Mouse (Mus musculus): Measurements from ENCODE around the gene Ralgds. TPM values are rescaled to one million over a fixed set of nuclear protein-coding genes. Genes with fewer than 3 reads are reported as not detected.

The Ralgds gene
- polyA plus RNA-seq, 1 experiment from 2014 or later: 20.5 TPM

DNA sequence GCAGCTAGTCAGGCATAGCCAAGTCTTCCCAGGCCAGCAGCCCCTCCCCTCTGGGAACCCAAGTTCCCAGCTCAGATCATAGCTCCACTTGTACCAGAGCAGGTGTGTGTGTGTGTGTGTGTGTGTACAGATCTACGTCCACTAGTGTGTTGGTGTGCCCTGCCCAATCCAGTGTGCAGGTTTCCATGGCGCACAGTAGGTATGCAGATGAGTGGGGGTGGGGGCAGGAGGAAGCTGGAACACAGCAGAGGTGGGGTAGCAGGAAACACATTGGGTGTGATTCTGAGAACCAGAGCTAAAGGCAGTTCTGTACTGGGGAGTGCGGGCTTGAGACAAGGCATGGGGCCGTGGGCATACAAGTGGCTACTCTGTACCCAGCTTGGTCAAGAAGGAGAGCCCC lies 51.5 kb downstream of the Ralgds start:
- 89% methylated on average over 4 of the region's 4 CpGs for WGBS
- H3K36me3 ChIP-seq: peaks cover 45% of the 10 kb centered on the region
- no peaks in the 10 kb centered on the region for H3K4me1 ChIP-seq
- no peak overlapping the region for H3K4me3 ChIP-seq
- peaks cover 7% of the 10 kb centered on the region; the same call in 1 of the 2 replicates for H3K27me3 ChIP-seq (ENCODE audit: insufficient read depth, poor library complexity, severe bottlenecking)
- DNase-seq (ENCODE audit: low spot score): no peak
- no peaks in the 10 kb centered on the region for H3K9me3 ChIP-seq
- no peak overlapping the region for H3K27ac ChIP-seq

DNA sequence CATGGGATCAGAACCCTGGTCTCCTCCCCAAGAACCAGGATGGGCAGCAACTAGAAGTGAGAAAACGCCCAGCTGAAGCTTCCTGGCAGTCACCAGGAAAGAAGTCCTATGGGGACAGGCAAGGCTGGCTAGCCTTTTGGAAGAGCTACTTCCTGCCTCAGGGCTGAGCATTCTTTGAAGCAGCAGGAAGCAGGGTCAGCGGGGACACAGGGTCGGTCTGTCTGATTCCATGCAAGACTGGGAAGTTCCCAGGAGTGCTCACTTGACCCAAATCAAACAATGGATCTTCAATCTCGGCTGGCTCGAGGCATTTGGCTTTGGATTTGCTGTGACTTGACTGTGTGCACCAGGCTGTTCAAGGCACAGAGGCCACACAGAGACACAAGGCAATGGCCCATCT lies 53.6 kb downstream of the Ralgds start:
- H3K27ac ChIP-seq: peak overlapping the region; percentile 42; the same call in 1 of the 2 replicates

DNA sequence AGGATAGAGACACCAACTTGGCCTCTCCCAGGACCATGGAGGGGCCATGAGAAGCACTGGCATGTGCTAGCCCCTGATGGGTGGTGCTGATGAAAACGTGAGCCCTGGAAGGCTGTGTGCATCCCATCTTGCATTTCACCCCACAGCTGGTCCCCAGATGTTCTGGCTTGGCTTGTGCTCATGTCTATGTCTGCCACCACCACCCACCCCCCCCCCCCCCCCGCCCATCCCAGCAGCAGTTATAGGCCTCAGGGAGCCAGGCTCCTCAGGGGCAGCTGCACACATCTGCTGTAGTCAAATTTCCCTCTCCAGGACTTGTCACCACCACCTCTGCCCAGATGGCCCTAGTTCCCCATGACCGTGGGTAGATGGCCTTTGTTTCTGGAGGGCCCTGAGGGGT lies 57.0 kb downstream of the Ralgds start:
- Histone ChIP-seq H3K9me3 (no peaks in the 10 kb centered on the region), H3K4me3 (no peak overlapping the region), H3K27me3 (ENCODE audit: insufficient read depth, poor library complexity, severe bottlenecking) (no peaks in the 10 kb centered on the region), H3K27ac (no peak overlapping the region), H3K36me3 (peaks cover 96% of the 10 kb centered on the region), H3K4me1 (no peaks in the 10 kb centered on the region)
- 73% methylated on average over 2 of the region's 3 CpGs for WGBS
- no peak for DNase-seq (ENCODE audit: low spot score)

More for the DNA sequence above, 53.6 kb downstream of the Ralgds start:
- H3K36me3 ChIP-seq: peaks cover 66% of the 10 kb centered on the region
- WGBS: 67% methylated on average over 5 of the region's 5 CpGs
- DNase-seq (ENCODE audit: low spot score): no peak
- H3K4me1 ChIP-seq: no peaks in the 10 kb centered on the region
- H3K4me3 ChIP-seq: no peak overlapping the region
- H3K9me3 ChIP-seq: no peaks in the 10 kb centered on the region
- H3K27me3 ChIP-seq (ENCODE audit: insufficient read depth, poor library complexity, severe bottlenecking): peaks cover 2% of the 10 kb centered on the region; the same call in 1 of the 2 replicates

DNA sequence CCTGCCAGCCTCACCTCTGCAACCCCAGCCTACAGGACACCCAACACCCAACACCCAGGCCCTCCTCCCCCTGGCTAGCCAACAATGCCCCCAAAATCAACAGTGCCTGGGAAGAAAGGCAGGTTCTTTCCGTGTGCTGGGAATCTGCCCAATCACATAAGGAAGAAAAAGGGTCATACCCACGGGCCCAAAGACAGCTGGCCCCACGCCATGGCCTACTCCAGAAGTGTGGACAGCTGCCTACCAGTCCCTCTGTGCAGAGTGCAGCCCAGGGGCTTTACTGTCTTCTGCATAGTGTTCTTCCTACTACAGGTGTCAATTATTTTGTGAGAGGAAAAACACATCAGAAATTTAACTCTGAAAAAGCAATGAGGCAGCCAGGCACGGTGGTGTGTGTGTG lies 62.4 kb downstream of the Ralgds start:
- Histone ChIP-seq H3K27ac (no peak overlapping the region), H3K4me1 (no peaks in the 10 kb centered on the region), H3K36me3 (peaks cover 96% of the 10 kb centered on the region), H3K9me3 (no peaks in the 10 kb centered on the region), H3K27me3 (ENCODE audit: insufficient read depth, poor library complexity, severe bottlenecking) (no peaks in the 10 kb centered on the region), H3K4me3 (no peak overlapping the region)
- no peak for DNase-seq (ENCODE audit: low spot score)
- WGBS: 86% methylated on average over 4 of the region's 4 CpGs

DNA sequence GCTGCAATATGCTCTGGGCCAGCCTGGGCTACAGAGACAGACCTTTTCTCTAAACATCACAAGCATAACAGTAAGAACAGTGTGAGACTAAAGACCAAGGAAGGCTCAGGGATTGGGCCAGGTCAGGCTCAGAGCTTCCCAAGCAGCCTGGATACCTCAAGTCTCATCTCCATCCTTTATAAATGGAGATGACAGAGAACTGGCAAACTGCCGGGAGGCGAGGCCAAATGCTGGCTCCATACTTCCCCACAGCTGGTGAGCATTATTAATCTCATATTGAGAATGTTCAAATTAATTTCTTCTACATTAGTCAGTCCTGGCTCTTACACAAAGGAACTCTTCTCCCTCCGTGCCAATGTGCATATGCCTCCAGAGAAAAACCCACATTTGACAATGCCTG lies 63.9 kb downstream of the Ralgds start:
- Histone ChIP-seq H3K27me3 (ENCODE audit: insufficient read depth, poor library complexity, severe bottlenecking) (no peaks in the 10 kb centered on the region), H3K27ac (no peak overlapping the region), H3K4me1 (0 out of 2 replicates have a peak, but pooled peaks cover 3% of the 10 kb centered on the region), H3K4me3 (no peak overlapping the region), H3K36me3 (peaks cover 90% of the 10 kb centered on the region), H3K9me3 (no peaks in the 10 kb centered on the region)
- no peak for DNase-seq (ENCODE audit: low spot score)
- WGBS: 94% methylated on average over 3 of the region's 3 CpGs

DNA sequence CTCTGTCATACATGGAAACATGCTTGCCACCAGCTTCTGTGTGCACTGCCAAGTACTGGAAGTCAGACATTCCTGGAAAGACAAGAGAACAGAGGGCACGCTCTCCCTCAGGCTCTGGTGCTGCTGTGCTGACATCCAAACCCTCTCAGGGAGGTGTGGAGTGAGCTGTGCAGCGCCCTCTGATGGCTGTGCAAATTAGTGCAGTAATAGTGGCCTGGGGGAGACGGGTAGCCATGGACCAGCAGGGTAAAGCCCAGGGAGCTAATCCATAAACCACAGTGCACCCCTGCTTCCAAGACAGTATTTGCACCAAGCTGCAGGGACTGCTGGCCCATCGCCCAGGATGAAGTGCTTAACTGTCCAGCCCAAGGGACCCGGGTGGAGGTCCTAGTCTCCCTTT lies 65.1 kb downstream of the Ralgds start:
- H3K27ac ChIP-seq: no peak overlapping the region
- peaks cover 78% of the 10 kb centered on the region for H3K36me3 ChIP-seq
- H3K9me3 ChIP-seq: no peaks in the 10 kb centered on the region
- 76% methylated on average over 5 of the region's 5 CpGs for WGBS
- no peak for DNase-seq (ENCODE audit: low spot score)
- H3K4me3 ChIP-seq: no peak overlapping the region
- H3K27me3 ChIP-seq (ENCODE audit: insufficient read depth, poor library complexity, severe bottlenecking): no peaks in the 10 kb centered on the region
- 0 out of 2 replicates have a peak, but pooled peaks cover 8% of the 10 kb centered on the region for H3K4me1 ChIP-seq

DNA sequence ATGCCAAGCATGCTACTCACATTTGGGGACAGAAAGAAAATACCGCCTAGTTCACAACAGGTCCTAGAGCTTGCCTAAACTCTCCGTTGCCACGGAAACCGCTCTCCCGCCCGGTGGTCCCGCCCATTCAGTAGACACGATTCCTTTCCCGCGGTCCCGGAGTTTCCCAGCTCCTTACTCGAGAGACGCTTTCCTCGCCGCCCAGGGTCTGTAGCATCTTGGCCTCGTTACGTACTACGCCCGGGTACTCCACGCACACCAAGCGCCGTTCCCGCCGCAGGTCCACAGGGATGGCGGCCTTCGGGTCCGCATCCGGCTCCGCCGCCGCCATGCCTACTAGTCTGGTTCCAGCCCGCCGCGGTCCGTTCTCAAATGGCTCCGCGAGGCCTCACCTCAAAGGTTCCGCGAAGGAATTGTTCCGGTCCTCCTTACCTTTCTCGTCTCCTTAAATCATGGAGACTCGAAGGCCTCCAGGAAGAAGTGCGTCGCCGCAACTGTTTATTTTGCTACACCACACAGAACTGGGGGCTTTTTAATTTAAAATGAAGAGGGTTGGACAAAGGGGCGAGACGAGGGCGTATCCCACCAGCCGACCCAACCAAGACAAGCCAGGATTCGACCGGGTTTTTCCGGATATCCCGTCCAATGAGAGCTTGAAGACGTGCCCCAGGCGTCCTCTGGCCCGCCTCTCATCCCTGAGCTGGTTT lies 69.9 kb downstream of the Ralgds start:
- peak overlapping the region; percentile 95 for H3K27ac ChIP-seq
- DNase-seq (ENCODE audit: low spot score): peak; percentile 95
- H3K4me3 ChIP-seq: peak overlapping the region; percentile 88
- peaks cover 32% of the 10 kb centered on the region for H3K36me3 ChIP-seq
- peaks cover 15% of the 10 kb centered on the region; the same call in 1 of the 2 replicates for H3K4me1 ChIP-seq
- 0 out of 2 replicates have a peak, but pooled peaks cover 6% of the 10 kb centered on the region for H3K27me3 ChIP-seq (ENCODE audit: insufficient read depth, poor library complexity, severe bottlenecking)
- WGBS: under 1% methylated on average over 56 of the region's 56 CpGs
- no peaks in the 10 kb centered on the region for H3K9me3 ChIP-seq

DNA sequence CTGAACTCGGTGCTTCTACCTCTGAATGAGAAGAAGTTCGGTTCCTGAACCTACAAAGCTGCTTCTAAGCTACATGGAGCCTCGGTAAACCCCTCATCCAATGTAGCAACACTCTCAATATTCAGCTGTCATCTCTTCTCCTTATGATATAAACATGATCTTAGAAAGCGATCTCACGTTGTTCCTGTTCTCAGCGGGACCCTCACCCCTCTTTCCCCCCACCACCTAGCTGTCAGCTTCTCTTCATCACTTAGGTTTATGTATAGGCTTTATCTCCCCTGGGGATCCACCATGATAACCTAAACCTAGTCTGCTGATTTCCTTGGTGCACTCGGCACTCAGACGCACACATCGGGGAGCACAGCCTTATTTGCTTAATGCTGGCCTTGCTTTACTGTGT lies 70.7 kb downstream of the Ralgds start, which contains the start of gene Gtf3c5:
TSS of gene Gtf3c5 (minus strand) at position 101 of the 400 bp plus-strand sequence.
- Histone ChIP-seq H3K36me3 (peaks cover 24% of the 10 kb centered on the region), H3K4me1 (peaks cover 15% of the 10 kb centered on the region; the same call in 1 of the 2 replicates), H3K9me3 (no peaks in the 10 kb centered on the region), H3K4me3 (peak within 1 kb of the TSS; percentile 88), H3K27me3 (ENCODE audit: insufficient read depth, poor library complexity, severe bottlenecking) (0 out of 2 replicates have a peak, but pooled peaks cover 6% of the 10 kb centered on the region), H3K27ac (peak within 1 kb of the TSS; percentile 95)
- WGBS: 71% methylated on average over 9 of the region's 9 CpGs
- no peak for DNase-seq (ENCODE audit: low spot score)

DNA sequence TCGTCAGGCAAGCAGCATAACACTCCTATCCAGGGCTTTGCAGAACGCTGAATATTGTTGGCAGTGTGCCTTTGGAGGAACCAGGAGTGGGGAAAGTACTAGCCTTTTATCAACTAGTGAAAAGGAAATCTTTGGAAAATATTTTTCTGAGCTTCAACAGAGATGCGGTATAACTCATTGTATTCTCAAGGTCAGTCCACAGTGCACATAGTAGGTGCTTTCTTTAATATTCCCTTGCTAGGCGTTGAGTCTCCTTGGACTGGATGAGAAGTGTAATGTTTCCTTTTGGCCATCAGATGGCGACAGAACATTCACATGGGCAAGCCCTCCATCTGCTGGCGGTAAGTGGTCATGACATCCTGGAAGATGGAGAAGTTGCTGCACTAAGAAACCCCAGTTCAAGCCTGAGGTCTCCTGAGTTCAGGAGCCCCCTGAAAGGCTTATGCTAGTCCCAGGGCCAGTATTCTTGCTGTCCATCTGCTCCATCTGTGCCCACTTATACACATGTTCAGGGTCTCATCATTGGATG lies 72.2 kb downstream of the Ralgds start:
- WGBS: 20% methylated on average over 6 of the region's 6 CpGs
- H3K9me3 ChIP-seq: no peaks in the 10 kb centered on the region
- H3K4me3 ChIP-seq: no peak overlapping the region
- H3K36me3 ChIP-seq: peaks cover 10% of the 10 kb centered on the region
- peaks cover 15% of the 10 kb centered on the region; the same call in 1 of the 2 replicates for H3K4me1 ChIP-seq
- no peak overlapping the region for H3K27ac ChIP-seq
- H3K27me3 ChIP-seq (ENCODE audit: insufficient read depth, poor library complexity, severe bottlenecking): peaks cover 6% of the 10 kb centered on the region; the same call in 1 of the 2 replicates
- no peak for DNase-seq (ENCODE audit: low spot score)

DNA sequence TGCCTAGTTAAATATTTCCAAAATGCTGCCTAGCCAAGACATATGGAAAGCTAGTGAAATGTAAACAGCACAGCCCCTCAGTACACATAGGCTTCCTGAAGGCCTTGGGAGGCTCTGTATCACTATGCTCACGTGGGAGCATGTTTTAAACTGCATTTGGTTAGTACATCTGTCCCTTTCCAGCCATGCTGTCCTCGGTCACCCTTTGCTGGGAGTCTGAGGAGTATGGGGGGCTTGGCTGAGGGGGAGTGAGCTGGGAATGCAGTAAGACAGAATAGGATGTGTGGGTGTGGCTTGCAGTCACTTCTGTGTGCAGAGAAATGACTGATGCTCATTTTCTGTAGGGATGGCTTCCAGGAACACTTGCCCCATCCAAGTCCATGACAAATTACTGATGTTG lies 72.8 kb downstream of the Ralgds start:
- Histone ChIP-seq H3K27me3 (ENCODE audit: insufficient read depth, poor library complexity, severe bottlenecking) (peaks cover 12% of the 10 kb centered on the region; the same call in 1 of the 2 replicates), H3K9me3 (no peaks in the 10 kb centered on the region), H3K4me1 (peaks cover 15% of the 10 kb centered on the region; the same call in 1 of the 2 replicates), H3K36me3 (peaks cover 5% of the 10 kb centered on the region), H3K27ac (no peak overlapping the region), H3K4me3 (no peak overlapping the region)
- no peak for DNase-seq (ENCODE audit: low spot score)
- 47% methylated on average over 2 of the region's 2 CpGs for WGBS

DNA sequence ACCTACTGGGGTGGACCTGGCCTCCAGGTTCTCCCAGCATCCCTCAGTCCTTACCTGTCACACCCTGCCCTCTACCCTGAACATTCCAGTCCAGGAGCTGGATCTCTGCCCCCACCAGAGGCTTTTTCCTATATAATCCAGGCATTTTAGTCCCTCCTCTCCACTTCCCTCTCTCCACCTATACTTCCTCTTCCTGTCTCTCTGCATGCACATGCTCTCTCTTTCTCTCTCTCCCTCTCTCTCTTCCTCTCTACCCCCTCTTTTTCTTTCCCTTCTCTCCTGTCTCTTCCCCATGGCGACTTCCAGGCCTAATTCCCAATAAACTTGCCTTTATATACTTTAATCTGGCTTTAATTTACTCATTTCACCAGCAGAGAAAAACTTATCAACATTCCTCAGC lies 75.6 kb downstream of the Ralgds start:
- no peak overlapping the region for H3K4me3 ChIP-seq
- WGBS: 47% methylated on average over 1 of the region's 1 CpGs
- peaks cover 2% of the 10 kb centered on the region; the same call in 1 of the 2 replicates for H3K4me1 ChIP-seq
- H3K9me3 ChIP-seq: no peaks in the 10 kb centered on the region
- no peak for DNase-seq (ENCODE audit: low spot score)
- no peak overlapping the region for H3K27ac ChIP-seq
- no peaks in the 10 kb centered on the region for H3K36me3 ChIP-seq
- H3K27me3 ChIP-seq (ENCODE audit: insufficient read depth, poor library complexity, severe bottlenecking): peaks cover 18% of the 10 kb centered on the region; the same call in 1 of the 2 replicates

DNA sequence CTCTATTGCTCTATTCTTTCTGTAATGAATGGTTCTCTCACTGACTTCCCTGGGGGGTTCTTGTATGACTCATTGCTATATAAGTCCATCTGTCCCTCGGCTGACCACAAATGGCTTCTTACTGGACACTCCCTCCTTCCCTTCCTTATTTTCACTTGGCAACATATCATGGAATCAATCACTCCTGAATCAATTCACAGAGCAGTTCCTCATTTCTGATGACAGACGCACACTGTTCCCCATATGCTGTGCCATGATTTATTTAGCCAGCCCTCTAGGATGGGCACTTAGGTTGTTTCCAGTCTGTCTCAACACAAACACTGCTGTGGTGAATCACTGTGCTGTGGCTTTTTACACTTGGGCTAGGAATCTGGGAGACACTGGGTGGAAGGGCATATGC lies 78.6 kb downstream of the Ralgds start:
- Histone ChIP-seq H3K27me3 (ENCODE audit: insufficient read depth, poor library complexity, severe bottlenecking) (peaks cover 20% of the 10 kb centered on the region; the same call in 1 of the 2 replicates), H3K27ac (no peak overlapping the region), H3K4me1 (no peaks in the 10 kb centered on the region), H3K4me3 (no peak overlapping the region), H3K36me3 (no peaks in the 10 kb centered on the region), H3K9me3 (no peaks in the 10 kb centered on the region)
- WGBS: 73% methylated on average over 2 of the region's 2 CpGs
- no peak for DNase-seq (ENCODE audit: low spot score)

DNA sequence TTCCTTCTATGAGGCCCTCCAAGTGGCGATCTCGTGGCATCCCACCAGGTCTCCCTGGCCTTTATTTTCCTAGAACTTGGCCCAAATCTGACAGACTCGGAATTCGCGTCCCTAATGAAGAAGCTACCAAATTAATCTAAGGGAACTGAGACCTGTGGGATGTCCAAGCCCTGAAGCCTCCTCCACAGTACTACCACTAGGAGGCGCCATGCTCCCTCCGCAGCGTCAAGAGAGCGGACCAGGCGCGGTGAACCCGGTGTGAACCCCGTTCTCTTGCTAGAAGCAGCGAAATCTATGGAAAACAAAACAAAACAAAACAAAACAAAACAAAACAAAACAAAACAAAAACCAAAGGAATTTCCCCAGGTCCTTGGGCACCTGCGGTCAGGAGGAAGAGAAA lies 79.9 kb downstream of the Ralgds start:
- no peaks in the 10 kb centered on the region for H3K9me3 ChIP-seq
- WGBS: 5% methylated on average over 15 of the region's 15 CpGs
- peaks cover 18% of the 10 kb centered on the region; the same call in 1 of the 2 replicates for H3K27me3 ChIP-seq (ENCODE audit: insufficient read depth, poor library complexity, severe bottlenecking)
- no peaks in the 10 kb centered on the region for H3K36me3 ChIP-seq
- no peak overlapping the region for H3K27ac ChIP-seq
- H3K4me3 ChIP-seq: no peak overlapping the region
- peaks cover 7% of the 10 kb centered on the region for H3K4me1 ChIP-seq
- peak; percentile 88 for DNase-seq (ENCODE audit: low spot score)
